Mouse (Mus musculus) neural tube, embryonic 11.5 days (tissue): ENCODE measurements around the gene Pcsk6. TPM values are rescaled to one million over a fixed set of nuclear protein-coding genes. Genes with fewer than 3 reads are reported as not detected.

ENCODE experiments used
- ATAC-seq: fragments of 200-750 bp; cut with Nextera tagmentation; 2 replicates; pipeline ENCODE4 v1.8.0; 2017; ENCODE audit warnings: moderate number of reproducible peaks, mild to moderate bottlenecking, moderate TSS enrichment, moderate library complexity; ENCODE audit not compliant: insufficient read depth, low FRiP score, low TSS enrichment
- DNase-seq: peaks from one replicate; pipeline ENCODE4 v3.0.0-alpha.2; 2015; ENCODE audit warnings: low spot score
- H3K27ac ChIP-seq: fragments of 300-500 bp; sonication (generic); 2 replicates; pipeline ENCODE4 v1.5.1; 2014; ENCODE audit warnings: low read depth, mild to moderate bottlenecking, low read length
- H3K27me3 ChIP-seq: fragments of 300-500 bp; sonication (generic); 2 replicates; pipeline ENCODE4 v1.6.1; 2014; ENCODE audit warnings: mild to moderate bottlenecking, low read length, mixed read lengths; ENCODE audit not compliant: control insufficient read depth, insufficient read depth
- H3K36me3 ChIP-seq: fragments of 300-500 bp; sonication (generic); 2 replicates; pipeline ENCODE4 v1.6.1; 2014; ENCODE audit warnings: mild to moderate bottlenecking, low read length, moderate library complexity, mixed read lengths; ENCODE audit not compliant: control insufficient read depth, insufficient read depth
- H3K4me1 ChIP-seq: fragments of 300-500 bp; sonication (generic); 2 replicates; pipeline ENCODE4 v1.6.1; 2014; ENCODE audit warnings: low read length, mixed read lengths; ENCODE audit not compliant: control insufficient read depth, insufficient read depth
- H3K4me2 ChIP-seq: fragments of 300-500 bp; sonication (generic); 2 replicates; pipeline ENCODE4 v1.6.1; 2014; ENCODE audit warnings: low read depth, mild to moderate bottlenecking, moderate library complexity
- H3K4me3 ChIP-seq: fragments of 300-500 bp; sonication (generic); 2 replicates; pipeline ENCODE4 v1.5.1; 2014; ENCODE audit warnings: low read depth, low read length
- H3K9ac ChIP-seq: fragments of 300-500 bp; sonication (generic); 2 replicates; pipeline ENCODE4 v1.6.1; 2014; ENCODE audit warnings: mild to moderate bottlenecking, low read length
- H3K9me3 ChIP-seq: fragments of 300-500 bp; sonication (generic); 2 replicates; pipeline ENCODE4 v1.6.1; 2016; ENCODE audit warnings: low read length; ENCODE audit not compliant: control insufficient read depth
- WGBS: fragments of 180-500 bp; shearing (Covaris S2); extraction: QIAGEN DNeasy Blood & Tissue Kit; methylation state at CpG from one replicate; pipeline ENCODE4 v1.1.7; 2014; 5-methylcytosine and 5-hydroxymethylcytosine counted together
- polyA plus RNA-seq: library from polyadenylated mRNA; unstranded; fragments of >200 nt; fragmentation: Nextera tagmentation; extraction: Ambion mirVana; gene quantifications from 2 replicates; pipeline ENCODE4 v1.2.1, GENCODE M21; 2014

Gene Pcsk6
- polyA plus RNA-seq, 1 experiment from 2014 or later = 2.7 TPM

- H3K9ac ChIP-seq = no peak overlapping the region
- H3K4me2 ChIP-seq = no peak overlapping the region
- no peak for ATAC-seq
- no peaks in the 10 kb centered on the region for H3K27me3 ChIP-seq
- H3K27ac ChIP-seq = no peak overlapping the region
- 95% methylated on average over 9 of the region's 9 CpGs for WGBS
- H3K36me3 ChIP-seq = no peaks in the 10 kb centered on the region
- no peak overlapping the region for H3K4me3 ChIP-seq
- H3K9me3 ChIP-seq = no peaks in the 10 kb centered on the region
- DNase-seq = no peak
- peaks cover 11% of the 10 kb centered on the region; the same call in 1 of the 2 replicates for H3K4me1 ChIP-seq
Observed at GRCm38 (mm10) chr7:65959221-65959924, 97.8 kb downstream of the Pcsk6 start.

GRCm38 (mm10) chr7:65962611-65963010 is 101.1 kb downstream of the Pcsk6 start:
- Histone ChIP-seq H3K4me2 (no peak overlapping the region), H3K9ac (no peak overlapping the region), H3K9me3 (no peaks in the 10 kb centered on the region), H3K27ac (no peak overlapping the region), H3K4me1 (no peaks in the 10 kb centered on the region), H3K36me3 (no peaks in the 10 kb centered on the region), H3K27me3 (no peaks in the 10 kb centered on the region), H3K4me3 (no peak overlapping the region)
- no peak for DNase-seq
- ATAC-seq = no peak
- WGBS = 92% methylated on average over 7 of the region's 7 CpGs

GRCm38 (mm10) chr7:65964398-65964797 is 102.9 kb downstream of the Pcsk6 start:
- DNase-seq = no peak
- H3K27me3 ChIP-seq = no peaks in the 10 kb centered on the region
- H3K4me2 ChIP-seq = no peak overlapping the region
- H3K9me3 ChIP-seq = no peaks in the 10 kb centered on the region
- H3K27ac ChIP-seq = no peak overlapping the region
- H3K36me3 ChIP-seq = no peaks in the 10 kb centered on the region
- H3K4me1 ChIP-seq = no peaks in the 10 kb centered on the region
- H3K9ac ChIP-seq = no peak overlapping the region
- no peak overlapping the region for H3K4me3 ChIP-seq
- ATAC-seq = no peak

- Histone ChIP-seq H3K36me3 (no peaks in the 10 kb centered on the region), H3K27ac (no peak overlapping the region), H3K9ac (no peak overlapping the region), H3K9me3 (no peaks in the 10 kb centered on the region), H3K4me2 (no peak overlapping the region), H3K4me3 (no peak overlapping the region), H3K4me1 (no peaks in the 10 kb centered on the region), H3K27me3 (no peaks in the 10 kb centered on the region)
- ATAC-seq = no peak
- no peak for DNase-seq
- WGBS = 86% methylated on average over 10 of the region's 10 CpGs
Observed at GRCm38 (mm10) chr7:65971301-65971700, 109.8 kb downstream of the Pcsk6 start.

- ATAC-seq (no peak), DNase-seq (no peak)
- 60% methylated on average over 5 of the region's 5 CpGs for WGBS
Observed at GRCm38 (mm10) chr7:65977286-65977685, 115.8 kb downstream of the Pcsk6 start.

GRCm38 (mm10) chr7:65977977-65978376 is 116.4 kb downstream of the Pcsk6 start:
- no peaks in the 10 kb centered on the region for H3K36me3 ChIP-seq
- no peak overlapping the region for H3K4me3 ChIP-seq
- no peaks in the 10 kb centered on the region for H3K9me3 ChIP-seq
- H3K9ac ChIP-seq = no peak overlapping the region
- 83% methylated on average over 11 of the region's 11 CpGs for WGBS
- no peaks in the 10 kb centered on the region for H3K27me3 ChIP-seq
- no peak overlapping the region for H3K4me2 ChIP-seq
- no peak for ATAC-seq
- DNase-seq = no peak
- H3K27ac ChIP-seq = no peak overlapping the region
- no peaks in the 10 kb centered on the region for H3K4me1 ChIP-seq

More at GRCm38 (mm10) chr7:65977286-65977685, 115.8 kb downstream of the Pcsk6 start:
- no peak overlapping the region for H3K9ac ChIP-seq
- H3K36me3 ChIP-seq = no peaks in the 10 kb centered on the region
- no peaks in the 10 kb centered on the region for H3K27me3 ChIP-seq
- H3K4me2 ChIP-seq = no peak overlapping the region
- H3K9me3 ChIP-seq = no peaks in the 10 kb centered on the region
- H3K27ac ChIP-seq = no peak overlapping the region
- no peak overlapping the region for H3K4me3 ChIP-seq
- H3K4me1 ChIP-seq = no peaks in the 10 kb centered on the region

- no peak overlapping the region for H3K4me3 ChIP-seq
- 81% methylated on average over 11 of the region's 11 CpGs for WGBS
- H3K27ac ChIP-seq = no peak overlapping the region
- H3K4me2 ChIP-seq = no peak overlapping the region
- H3K4me1 ChIP-seq = no peaks in the 10 kb centered on the region
- no peaks in the 10 kb centered on the region for H3K36me3 ChIP-seq
- no peak for DNase-seq
- no peak for ATAC-seq
- H3K9ac ChIP-seq = no peak overlapping the region
- no peaks in the 10 kb centered on the region for H3K27me3 ChIP-seq
- H3K9me3 ChIP-seq = no peaks in the 10 kb centered on the region
Observed at GRCm38 (mm10) chr7:65978996-65979823, 117.7 kb downstream of the Pcsk6 start.

- Histone ChIP-seq H3K27ac (no peak overlapping the region), H3K9ac (no peak overlapping the region), H3K27me3 (no peaks in the 10 kb centered on the region), H3K36me3 (no peaks in the 10 kb centered on the region), H3K4me2 (no peak overlapping the region), H3K4me1 (no peaks in the 10 kb centered on the region), H3K9me3 (no peaks in the 10 kb centered on the region), H3K4me3 (no peak overlapping the region)
- DNase-seq = no peak
- ATAC-seq = no peak
- 89% methylated on average over 9 of the region's 9 CpGs for WGBS
Observed at GRCm38 (mm10) chr7:65980000-65980399, 118.5 kb downstream of the Pcsk6 start.

GRCm38 (mm10) chr7:65982057-65982456 is 120.5 kb downstream of the Pcsk6 start:
- Histone ChIP-seq H3K4me1 (no peaks in the 10 kb centered on the region), H3K9me3 (no peaks in the 10 kb centered on the region), H3K9ac (no peak overlapping the region), H3K27ac (no peak overlapping the region), H3K4me2 (no peak overlapping the region), H3K36me3 (no peaks in the 10 kb centered on the region), H3K4me3 (no peak overlapping the region), H3K27me3 (no peaks in the 10 kb centered on the region)
- no peak for ATAC-seq
- 75% methylated on average over 3 of the region's 3 CpGs for WGBS
- DNase-seq = no peak
